Mouse (Mus musculus): ENCODE measurements around the gene Vmn1r84. TPM values are rescaled to one million over a fixed set of nuclear protein-coding genes. Genes with fewer than 3 reads are reported as not detected.

Vmn1r84 gene
- total RNA-seq (2021) = not detected
- long read RNA-seq, experiment 1 = 0 reads
- long read RNA-seq, experiment 2 = 0 reads

DNA sequence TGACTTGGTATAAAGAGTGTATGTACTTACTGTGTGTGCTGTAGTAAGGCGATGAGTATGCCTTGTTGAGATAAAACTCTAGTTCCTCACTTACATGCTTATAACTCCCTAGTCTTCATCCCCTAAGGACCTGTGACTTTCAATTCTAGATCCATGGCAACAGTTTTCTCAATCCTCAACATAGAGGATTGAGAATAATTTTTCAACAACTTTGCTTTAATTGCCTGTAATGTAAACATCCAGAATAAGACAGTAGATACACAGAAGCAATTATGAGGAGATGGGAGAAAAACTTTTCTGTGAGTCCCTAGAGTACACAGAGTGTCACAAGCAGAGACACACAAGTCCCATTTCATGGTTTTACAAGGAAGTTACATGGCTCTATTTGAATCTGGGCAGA, at the start of gene Vmn1r84:
Gene Vmn1r84 (minus strand): TSS at position 101 of the 400 bp plus-strand sequence.
- DNase-seq = no peak

DNA sequence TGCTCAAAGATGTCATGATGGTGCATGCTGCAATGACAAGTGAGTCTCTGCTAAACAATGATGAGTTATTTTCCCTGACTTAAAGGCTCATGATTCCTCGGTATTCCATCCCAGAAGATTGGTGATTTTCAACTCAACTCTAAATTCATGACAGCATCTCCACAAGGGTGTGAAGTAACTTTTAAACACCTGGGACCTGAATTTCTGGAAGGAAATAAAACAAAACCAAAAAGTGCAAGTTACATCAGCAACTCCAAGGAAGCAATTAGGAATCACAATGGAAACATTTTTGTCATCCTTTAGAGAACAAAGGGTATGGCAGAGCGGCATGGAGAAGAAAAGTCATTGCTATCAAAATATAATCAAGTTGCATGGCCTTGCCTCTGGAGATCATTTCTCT, 39.7 kb downstream of the Vmn1r84 start, which contains the start of gene Vmn1r83:
Gene Vmn1r83 (minus strand): TSS at position 101 of the 400 bp plus-strand sequence.
- no peak for DNase-seq

Small RNAs within 50 kb of the gene (microRNA-seq; reads per million reads assigned to microRNA genes)
- 0 reads per million in 2 experiments for gene Gm23521 (ENCODE audit: borderline replicate concordance in 2 of 2)

Other genes with a start within 250 kb of the Vmn1r84 start
- not detected for gene Vmn1r78, start 219.0 kb downstream of the Vmn1r84 start, total RNA-seq (2021)
- not detected for gene Vmn1r79, start 198.0 kb downstream of the Vmn1r84 start, total RNA-seq (2021)
- gene Vmn1r80, start 180.0 kb downstream of the Vmn1r84 start, total RNA-seq (2021) = not detected
- not detected for gene Vmn1r81, start 101.0 kb downstream of the Vmn1r84 start, total RNA-seq (2021)
- not detected for gene Vmn1r82, start 68.8 kb downstream of the Vmn1r84 start, total RNA-seq (2021)
- not detected for gene Vmn1r83, start 39.8 kb downstream of the Vmn1r84 start, total RNA-seq (2021)
- 1 to 10 TPM; 1.9 to 2.2 TPM for gene Zfp551, start 53.5 kb upstream of the Vmn1r84 start, total RNA-seq (2021)
- gene Zfp606, start 109.0 kb upstream of the Vmn1r84 start, total RNA-seq (2021) = 1 to 10 TPM; 5.0 to 5.8 TPM
- not detected for gene 2900092C05Rik, start 143.2 kb upstream of the Vmn1r84 start, total RNA-seq (2021)
- under 1 TPM; under 0.01 to 0.03 TPM for gene Vmn2r53, start 239.5 kb upstream of the Vmn1r84 start, total RNA-seq (2021)